Mouse (Mus musculus) thymus, adult 2 months (tissue): ENCODE measurements around the gene St3gal2. TPM values are rescaled to one million over a fixed set of nuclear protein-coding genes. Genes with fewer than 3 reads are reported as not detected.
A peak's percentile ranks its signal among the peaks of the same experiment; 100 is the strongest.

ENCODE experiments used
- DNase-seq: peaks from one replicate; pipeline ENCODE4 v3.0.0; 2021
- H3K27ac ChIP-seq: fragments of 200-500 bp; 2 replicates; pipeline ENCODE4 v1.5.1; 2012; ENCODE audit warnings: low read length, control low read depth; ENCODE audit not compliant: control insufficient read depth, insufficient read depth
- H3K27me3 ChIP-seq: fragments of 200-500 bp; 2 replicates; pipeline ENCODE4 v1.6.1; 2012; ENCODE audit warnings: mild to moderate bottlenecking, low read length, moderate library complexity, mixed read lengths; ENCODE audit not compliant: control insufficient read depth, insufficient read depth
- H3K36me3 ChIP-seq: fragments of 200-500 bp; 2 replicates; pipeline ENCODE4 v1.6.1; 2012; ENCODE audit warnings: mild to moderate bottlenecking, low read length, moderate library complexity; ENCODE audit not compliant: control insufficient read depth, insufficient read depth
- H3K4me1 ChIP-seq: fragments of 200-500 bp; replicated peaks from 2 replicates; pipeline ENCODE4 v1.6.1; 2012; ENCODE audit warnings: low read length; ENCODE audit not compliant: control insufficient read depth, insufficient read depth
- H3K4me3 ChIP-seq: fragments of 200-500 bp; 2 replicates; pipeline ENCODE4 v1.5.1; 2012; ENCODE audit warnings: mild to moderate bottlenecking, low read length, control low read depth, moderate library complexity; ENCODE audit not compliant: control insufficient read depth, insufficient read depth
- CTCF ChIP-seq: fragments of 200-500 bp; IDR thresholded peaks from 2 replicates; pipeline ENCODE4 v1.5.1; 2012; ENCODE audit warnings: mild to moderate bottlenecking, control low read depth, low read length, moderate library complexity, borderline replicate concordance; ENCODE audit not compliant: control insufficient read depth, poor library complexity, insufficient read depth; ENCODE audit errors: extremely low read depth
- POLR2A ChIP-seq: fragments of 200-500 bp; IDR thresholded peaks from 2 replicates; pipeline ENCODE4 v1.6.1; 2012; ENCODE audit warnings: mild to moderate bottlenecking, low read length, control low read depth, moderate library complexity; ENCODE audit not compliant: control insufficient read depth, poor library complexity, insufficient read depth; ENCODE audit errors: extremely low read depth
- WGBS: fragments of 180-500 bp; shearing (Covaris S2); methylation state at CpG from one replicate; pipeline ENCODE4 v1.1.7; 2018; 5-methylcytosine and 5-hydroxymethylcytosine counted together
- polyA plus RNA-seq: library from polyadenylated mRNA; depleted of rRNA; stranded (reverse); fragments of >200 nt; gene quantifications from 2 replicates; pipeline ENCODE4 v1.2.3, GENCODE M21; 2012

The St3gal2 gene
- polyA plus RNA-seq, 1 experiment = 22.1 TPM

- no peak overlapping the region for H3K27ac ChIP-seq
- H3K4me1 ChIP-seq = peaks cover 34% of the 10 kb centered on the region
- no peak for DNase-seq
- 92% methylated on average over 10 of the region's 10 CpGs for WGBS
- no peak overlapping the region for H3K4me3 ChIP-seq
- H3K36me3 ChIP-seq = no peaks in the 10 kb centered on the region
- TF ChIP-seq CTCF = no peak
- TF ChIP-seq POLR2A = no peak
- H3K27me3 ChIP-seq = no peaks in the 10 kb centered on the region
These were observed 21.8 kb downstream of the St3gal2 start for GRCm38 (mm10) chr8:110941453-110941948.

GRCm38 (mm10) chr8:110944276-110944876, 24.7 kb downstream of the St3gal2 start:
- H3K27ac ChIP-seq = no peak overlapping the region
- no peaks in the 10 kb centered on the region for H3K36me3 ChIP-seq
- no peak overlapping the region for H3K4me3 ChIP-seq
- DNase-seq = no peak
- WGBS = 23% methylated on average over 7 of the region's 7 CpGs
- H3K27me3 ChIP-seq = no peaks in the 10 kb centered on the region
- TF ChIP-seq CTCF = no peak
- no peak for TF ChIP-seq POLR2A
- H3K4me1 ChIP-seq = peaks cover 14% of the 10 kb centered on the region

GRCm38 (mm10) chr8:110945716-110946115, 26.0 kb downstream of the St3gal2 start:
- H3K4me3 ChIP-seq = no peak overlapping the region

GRCm38 (mm10) chr8:110950065-110950484, 30.4 kb downstream of the St3gal2 start:
- DNase-seq = no peak
- Histone ChIP-seq H3K36me3 (no peaks in the 10 kb centered on the region), H3K27ac (no peak overlapping the region), H3K4me3 (no peak overlapping the region), H3K4me1 (peaks cover 15% of the 10 kb centered on the region), H3K27me3 (no peaks in the 10 kb centered on the region)
- 63% methylated on average over 17 of the region's 17 CpGs for WGBS
- TF ChIP-seq POLR2A (no peak), CTCF (no peak)

More at GRCm38 (mm10) chr8:110945716-110946115, 26.0 kb downstream of the St3gal2 start:
- H3K27ac ChIP-seq = no peak overlapping the region
- no peaks in the 10 kb centered on the region for H3K36me3 ChIP-seq
- peaks cover 18% of the 10 kb centered on the region for H3K4me1 ChIP-seq
- DNase-seq = no peak
- WGBS = 30% methylated on average over 4 of the region's 4 CpGs
- no peak for TF ChIP-seq CTCF
- no peak for TF ChIP-seq POLR2A
- H3K27me3 ChIP-seq = no peaks in the 10 kb centered on the region

- H3K27ac ChIP-seq = peak overlapping the region; percentile 87
- H3K4me3 ChIP-seq = no peak overlapping the region
- 28% methylated on average over 8 of the region's 8 CpGs for WGBS
- no peaks in the 10 kb centered on the region for H3K27me3 ChIP-seq
- H3K36me3 ChIP-seq = no peaks in the 10 kb centered on the region
- peaks cover 21% of the 10 kb centered on the region for H3K4me1 ChIP-seq
- TF ChIP-seq POLR2A (no peak), CTCF (no peak)
- DNase-seq = peak; percentile 39
These were observed 35.1 kb downstream of the St3gal2 start for GRCm38 (mm10) chr8:110954776-110955175.

- Histone ChIP-seq H3K27ac (no peak overlapping the region), H3K27me3 (no peaks in the 10 kb centered on the region), H3K4me1 (peaks cover 13% of the 10 kb centered on the region), H3K4me3 (no peak overlapping the region), H3K36me3 (no peaks in the 10 kb centered on the region)
- no peak for TF ChIP-seq POLR2A
- no peak for TF ChIP-seq CTCF
- no peak for DNase-seq
- 97% methylated on average over 15 of the region's 15 CpGs for WGBS
These were observed 37.1 kb downstream of the St3gal2 start for GRCm38 (mm10) chr8:110956619-110957450.

GRCm38 (mm10) chr8:110957471-110957870, 37.7 kb downstream of the St3gal2 start:
- Histone ChIP-seq H3K36me3 (no peaks in the 10 kb centered on the region), H3K27ac (no peak overlapping the region), H3K4me1 (peaks cover 13% of the 10 kb centered on the region), H3K27me3 (no peaks in the 10 kb centered on the region), H3K4me3 (no peak overlapping the region)
- TF ChIP-seq CTCF (no peak), POLR2A (no peak)
- 97% methylated on average over 19 of the region's 19 CpGs for WGBS
- DNase-seq = no peak
